Mouse (Mus musculus) megakaryocyte progenitor cell, adult 5-6 weeks (primary cell): ENCODE data around the gene Eif3j1. TPM values are rescaled to one million over a fixed set of nuclear protein-coding genes. Genes with fewer than 3 reads are reported as not detected.

ENCODE experiments used
- ATAC-seq: replicated peaks from 2 replicates; pipeline ENCODE4 v1.8.0; 2016; ENCODE audit warnings: mild to moderate bottlenecking, moderate TSS enrichment, inconsistent platforms; ENCODE audit not compliant: poor library complexity
- total RNA-seq, 2 experiments: library from RNA; stranded (forward) in 1 of 2; stranded (reverse) in 1 of 2; fragments of 157-497, 149-512 nt in 1 of 2; fragments of 200-1000 nt in 1 of 2; gene quantifications; 2 replicates each; pipeline versions ENCODE4 v1.2.3 to v1.2.4; 2015 to 2017

The Eif3j1 gene
- total RNA-seq, 2 experiments from 2014 or later, result 29.4 to 33.0 TPM

DNA sequence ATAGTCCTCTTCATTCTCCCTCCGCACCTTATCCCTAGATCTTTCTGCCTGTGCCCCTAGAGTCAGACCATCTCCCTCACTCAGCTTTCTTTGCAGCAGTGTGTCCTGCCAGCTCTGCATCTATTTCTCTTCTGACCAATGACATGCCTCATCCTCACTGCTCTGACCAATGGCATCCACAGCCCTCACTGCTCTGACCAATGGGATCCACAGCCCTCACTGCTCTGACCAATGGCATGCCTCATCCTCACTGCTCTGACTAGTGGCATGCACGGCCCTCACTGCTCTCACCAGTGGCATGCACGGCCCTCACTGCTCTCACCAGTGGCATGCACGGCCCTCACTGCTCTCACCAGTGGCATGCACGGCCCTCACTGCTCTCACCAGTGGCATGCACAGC is 69.3 kb downstream of the Eif3j1 start:
- ATAC-seq, result peak; percentile 57; the same call in 1 of the 2 replicates

DNA sequence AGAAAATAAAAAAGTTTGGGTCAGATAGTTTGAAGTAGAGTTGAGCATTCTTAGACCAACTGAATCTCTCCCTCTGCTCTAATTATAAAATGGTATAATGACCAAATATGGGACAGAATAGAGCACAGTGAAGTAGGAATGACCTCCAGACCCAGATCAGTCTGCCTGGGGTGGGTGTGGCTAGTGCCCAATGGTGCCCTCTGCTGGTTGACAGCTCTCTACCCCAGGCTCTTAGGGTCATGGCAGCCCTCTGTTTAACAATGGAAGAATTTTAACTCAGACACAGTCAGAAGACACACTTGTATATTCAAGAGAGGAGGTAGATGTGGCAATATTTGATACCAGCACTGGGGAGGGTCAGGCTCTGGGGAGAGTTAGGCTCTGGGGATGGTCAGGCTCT is 73.7 kb downstream of the Eif3j1 start:
- peak; percentile 96 for ATAC-seq

Other genes starting within 250 kb of the Eif3j1 start
- gene Frmd5, start 221.5 kb upstream of the Eif3j1 start, total RNA-seq (2015), result not detected in 2 replicates
- gene Frmd5, start 221.5 kb upstream of the Eif3j1 start, total RNA-seq (2017), result not detected in 2 replicates
- 8.9 and 10.0 TPM in 2 replicates for gene Casc4, start 161.6 kb upstream of the Eif3j1 start, total RNA-seq (2015)
- gene Casc4, start 161.6 kb upstream of the Eif3j1 start, total RNA-seq (2017), result 7.5 and 13.9 TPM in 2 replicates
- gene Ctdspl2, start 72.5 kb upstream of the Eif3j1 start, total RNA-seq (2015), result 47.7 and 57.0 TPM in 2 replicates
- gene Ctdspl2, start 72.5 kb upstream of the Eif3j1 start, total RNA-seq (2017), result 60.0 and 79.7 TPM in 2 replicates
- gene Mageb3, start 72.5 kb upstream of the Eif3j1 start, total RNA-seq (2015), result 0.20 and 0.42 TPM in 2 replicates
- 0.81 and 0.87 TPM in 2 replicates for gene Mageb3, start 72.5 kb upstream of the Eif3j1 start, total RNA-seq (2017)
- 8.9 and 10.5 TPM in 2 replicates for gene Spg11, start 89.8 kb downstream of the Eif3j1 start, total RNA-seq (2015)
- 11.3 and 13.4 TPM in 2 replicates for gene Spg11, start 89.8 kb downstream of the Eif3j1 start, total RNA-seq (2017)
- gene B2m, start 119.1 kb downstream of the Eif3j1 start, total RNA-seq (2015), result 3,812 and 4,089 TPM in 2 replicates
- 1,717 and 2,014 TPM in 2 replicates for gene B2m, start 119.1 kb downstream of the Eif3j1 start, total RNA-seq (2017)
- 0.46 TPM in 1 of 2 replicates, not detected in the other for gene Trim69, start 132.2 kb downstream of the Eif3j1 start, total RNA-seq (2015)
- not detected in 2 replicates for gene Trim69, start 132.2 kb downstream of the Eif3j1 start, total RNA-seq (2017)
- 0.05 TPM in 1 of 2 replicates, not detected in the other for gene Patl2, start 157.6 kb downstream of the Eif3j1 start, total RNA-seq (2015)
- 0.07 TPM in 1 of 2 replicates, not detected in the other for gene Patl2, start 157.6 kb downstream of the Eif3j1 start, total RNA-seq (2017)
- not detected in 2 replicates for gene Terb2, start 157.7 kb downstream of the Eif3j1 start, total RNA-seq (2015)
- gene Terb2, start 157.7 kb downstream of the Eif3j1 start, total RNA-seq (2017), result not detected in 2 replicates
- 56.2 and 64.7 TPM in 2 replicates for gene Sord, start 206.2 kb downstream of the Eif3j1 start, total RNA-seq (2015)
- gene Sord, start 206.2 kb downstream of the Eif3j1 start, total RNA-seq (2017), result 64.8 and 71.9 TPM in 2 replicates